Mouse (Mus musculus): ENCODE data around the gene Clip3.

Clip3 gene

DNA sequence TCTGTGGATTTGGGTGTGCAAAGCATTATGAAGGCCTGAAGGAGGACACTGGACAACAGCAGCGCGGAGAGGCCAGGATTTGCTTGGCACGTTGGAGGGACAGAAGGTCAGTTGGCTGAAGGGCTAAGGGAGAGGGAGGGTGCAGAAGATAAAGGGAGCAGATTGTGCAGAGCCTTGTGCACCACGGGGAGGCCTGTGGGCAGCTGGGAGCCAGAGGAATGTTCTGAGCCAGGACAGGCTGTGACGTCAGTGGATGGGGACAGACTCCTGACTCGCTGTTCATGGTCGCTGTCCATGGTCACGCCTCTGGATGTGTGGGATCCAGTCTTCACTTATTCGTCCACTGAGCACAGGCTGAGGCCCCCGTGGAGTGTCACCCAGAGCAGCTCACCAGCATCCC is 3.6 kb downstream of the Clip3 start:
- no peak for DNase-seq (ENCODE audit: extremely low spot score)

DNA sequence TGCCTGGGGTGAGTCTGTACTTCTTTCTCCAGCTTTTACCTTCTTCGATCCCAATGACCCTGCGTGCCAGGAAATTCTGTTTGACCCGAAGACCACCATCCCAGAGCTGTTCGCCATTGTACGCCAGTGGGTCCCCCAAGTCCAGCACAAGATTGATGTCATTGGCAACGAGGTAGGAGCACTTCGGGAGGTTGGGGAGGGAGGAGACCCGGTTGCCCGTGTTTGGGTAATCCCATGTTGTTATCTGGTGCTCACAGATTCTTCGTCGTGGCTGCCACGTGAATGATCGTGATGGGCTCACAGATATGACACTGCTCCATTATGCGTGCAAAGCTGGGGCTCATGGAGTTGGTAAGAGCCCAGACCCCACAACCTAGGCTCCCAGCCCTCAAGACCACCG is 5.3 kb downstream of the Clip3 start:
- no peak for DNase-seq (ENCODE audit: extremely low spot score)

DNA sequence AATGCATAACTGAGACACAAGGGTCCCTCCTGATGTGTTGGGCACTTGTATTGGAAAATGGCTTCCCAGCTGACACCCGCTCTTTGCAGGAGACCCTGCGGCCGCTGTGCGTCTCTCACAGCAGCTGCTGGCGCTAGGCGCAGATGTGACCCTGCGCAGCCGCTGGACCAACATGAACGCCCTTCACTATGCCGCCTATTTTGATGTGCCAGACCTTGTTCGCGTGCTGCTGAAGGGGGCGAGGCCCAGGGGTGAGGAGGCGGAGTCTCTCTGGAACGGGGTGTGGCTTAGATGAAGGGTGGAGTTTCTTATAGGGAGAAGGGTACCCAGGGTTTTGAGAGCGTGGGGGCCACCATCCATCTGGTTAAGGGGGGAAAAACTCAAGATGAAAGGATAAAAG is 5.7 kb downstream of the Clip3 start:
- DNase-seq (ENCODE audit: extremely low spot score), result no peak

DNA sequence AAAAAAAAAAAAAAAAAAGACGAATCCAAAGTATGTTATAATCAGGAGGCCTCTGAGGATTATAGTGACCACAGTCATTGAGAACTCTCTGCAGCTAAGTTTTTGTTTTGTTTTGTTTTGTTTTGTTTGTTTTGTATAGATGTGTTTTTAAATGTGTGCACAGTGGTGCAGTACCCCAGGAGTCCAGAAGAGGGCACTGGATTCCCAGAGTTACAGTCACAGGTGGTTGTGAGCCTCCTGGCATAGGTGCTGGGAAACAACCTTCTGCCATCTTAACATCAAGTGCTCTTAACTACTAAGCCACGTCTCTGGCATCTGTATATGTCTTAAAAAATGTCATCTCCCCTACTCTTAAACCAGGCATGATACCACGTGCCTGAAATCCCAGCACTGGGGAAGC is 9.4 kb downstream of the Clip3 start:
- DNase-seq (ENCODE audit: extremely low spot score), result no peak

DNA sequence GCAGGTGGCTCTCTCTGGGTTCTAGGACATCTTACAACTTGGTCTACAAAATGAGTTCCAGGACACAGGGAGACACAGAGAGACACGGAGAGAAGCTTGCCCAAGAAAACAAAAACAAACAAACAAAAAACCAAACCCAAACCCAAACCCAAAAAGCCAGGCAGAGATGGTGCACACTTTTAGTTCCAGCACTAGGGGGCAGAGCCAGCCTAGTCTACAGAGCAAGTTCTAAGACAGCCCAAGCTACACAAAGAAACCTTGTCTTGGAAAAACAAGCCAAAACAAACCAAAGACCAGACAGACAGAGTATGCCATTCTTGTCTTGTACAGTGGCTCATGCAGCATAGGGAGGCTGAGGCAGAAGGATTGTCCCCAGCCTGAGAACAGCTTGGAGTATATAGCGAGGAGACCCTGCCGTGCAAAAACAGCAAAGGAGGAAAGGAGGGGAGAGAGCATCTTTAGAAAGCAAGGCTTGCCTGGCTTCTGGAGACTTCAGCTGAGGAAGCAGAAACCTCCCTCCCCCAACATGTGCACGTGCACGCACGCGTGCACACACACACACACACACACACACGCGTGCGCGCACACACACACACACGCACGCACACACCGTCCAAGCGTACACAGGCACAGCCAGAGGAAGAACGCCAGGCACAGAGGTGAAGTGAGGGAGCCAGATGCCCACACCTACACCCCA is 14.7 kb downstream of the Clip3 start:
- no peak for DNase-seq (ENCODE audit: extremely low spot score)

DNA sequence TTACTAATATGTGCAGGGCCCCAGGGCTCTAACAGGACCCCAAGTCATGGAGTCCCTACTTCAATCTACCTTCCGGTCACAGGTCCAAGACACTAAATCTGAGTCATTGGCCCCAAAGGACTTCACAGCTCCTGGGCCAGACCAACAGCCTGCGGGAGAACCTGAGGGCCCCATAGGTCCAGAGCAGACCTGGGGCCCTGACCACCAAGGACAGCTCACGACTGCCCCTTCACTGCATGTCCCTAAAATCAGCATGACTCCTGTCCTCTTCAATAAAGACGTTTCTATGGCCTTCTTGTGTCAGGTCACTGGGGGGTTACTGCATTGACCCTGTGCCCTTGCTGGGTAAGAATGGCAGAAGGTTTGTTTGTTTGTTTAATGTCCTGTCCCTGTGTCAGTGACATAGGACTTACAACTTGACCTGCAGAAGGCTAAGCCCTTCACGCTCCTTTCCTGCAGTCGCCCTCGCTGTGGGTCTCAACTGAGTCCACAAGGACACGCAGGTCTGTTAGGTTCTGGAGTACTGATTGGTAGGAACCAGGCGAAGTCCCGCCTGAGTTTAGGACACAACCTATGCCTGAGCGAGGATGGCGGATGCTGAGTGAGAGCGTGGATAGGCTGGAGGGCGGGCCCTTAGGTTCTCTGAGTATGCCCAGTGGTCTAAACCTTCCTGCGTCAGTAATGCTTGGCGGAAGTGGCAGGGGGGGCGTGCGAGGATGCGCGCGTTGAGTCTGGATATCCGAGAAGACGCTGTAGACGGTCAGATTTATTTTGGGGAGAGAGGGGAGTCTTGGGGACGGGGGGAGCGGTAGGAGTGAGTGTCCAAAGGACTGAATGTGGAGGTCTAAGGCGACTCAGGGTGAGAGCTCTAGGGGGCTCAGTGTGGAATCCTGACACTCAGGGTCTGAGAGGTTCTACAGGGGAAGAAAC is 16.8 kb downstream of the Clip3 start, which contains the start of gene Alkbh6:
Gene Alkbh6, plus strand, starts transcription at position 642 of the 930 bp plus-strand sequence.
- DNase-seq (ENCODE audit: extremely low spot score), result peak; percentile 90

DNA sequence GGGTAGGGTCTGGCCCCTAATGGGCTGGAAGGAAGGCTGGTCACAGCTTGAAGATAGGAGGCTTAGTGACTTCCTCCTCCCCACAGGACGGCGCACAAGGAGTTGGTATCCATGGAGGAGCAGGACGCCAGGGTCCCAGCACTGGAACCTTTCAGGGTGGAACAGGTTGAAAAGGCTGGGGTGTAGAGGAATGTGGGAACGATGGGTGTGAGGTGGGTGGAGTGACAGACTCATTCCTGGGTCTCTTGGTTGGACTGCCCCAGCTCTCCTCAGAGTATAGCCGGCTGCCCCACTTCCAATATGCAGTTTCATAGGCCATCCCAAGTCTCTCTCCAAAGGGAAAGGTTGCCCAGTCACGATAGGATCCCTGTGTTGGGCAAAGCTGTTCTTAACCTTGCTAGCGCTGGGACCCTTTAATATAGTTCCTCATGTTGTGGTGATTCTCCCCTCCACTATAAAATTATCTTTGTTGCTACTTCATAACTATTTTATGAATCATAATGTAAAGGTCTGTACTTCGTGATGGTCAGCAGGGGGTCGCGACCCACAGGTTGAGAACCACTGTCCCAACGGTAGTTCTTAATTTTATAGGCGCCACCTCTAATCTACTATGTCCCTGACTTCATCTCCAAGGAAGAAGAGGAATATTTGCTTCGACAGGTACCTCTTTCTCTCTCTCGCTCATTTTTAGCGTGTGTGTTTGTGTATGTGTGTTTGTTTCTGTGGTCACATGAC is 18.0 kb downstream of the Clip3 start:
- DNase-seq (ENCODE audit: extremely low spot score), result no peak

DNA sequence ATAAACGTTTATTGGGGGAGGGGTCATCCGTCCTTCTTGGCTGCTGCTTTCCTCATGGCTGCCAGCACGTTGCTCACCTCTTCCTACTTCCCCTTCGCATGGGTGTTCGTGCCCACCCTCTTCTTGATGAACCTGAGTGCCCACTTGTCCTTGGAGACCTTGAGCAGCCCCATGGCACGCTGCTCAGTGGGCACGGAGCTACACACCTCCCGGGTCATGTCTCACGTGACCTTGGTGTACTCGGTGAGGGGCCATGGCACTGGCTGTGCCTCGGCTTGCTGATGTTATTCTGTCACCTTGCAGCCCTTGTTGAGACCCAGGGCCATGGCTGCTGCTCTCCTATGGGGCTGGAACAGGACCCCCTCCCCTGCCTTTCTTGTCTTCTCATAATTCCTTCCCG is 18.6 kb downstream of the Clip3 start:
- no peak for DNase-seq (ENCODE audit: extremely low spot score)

DNA sequence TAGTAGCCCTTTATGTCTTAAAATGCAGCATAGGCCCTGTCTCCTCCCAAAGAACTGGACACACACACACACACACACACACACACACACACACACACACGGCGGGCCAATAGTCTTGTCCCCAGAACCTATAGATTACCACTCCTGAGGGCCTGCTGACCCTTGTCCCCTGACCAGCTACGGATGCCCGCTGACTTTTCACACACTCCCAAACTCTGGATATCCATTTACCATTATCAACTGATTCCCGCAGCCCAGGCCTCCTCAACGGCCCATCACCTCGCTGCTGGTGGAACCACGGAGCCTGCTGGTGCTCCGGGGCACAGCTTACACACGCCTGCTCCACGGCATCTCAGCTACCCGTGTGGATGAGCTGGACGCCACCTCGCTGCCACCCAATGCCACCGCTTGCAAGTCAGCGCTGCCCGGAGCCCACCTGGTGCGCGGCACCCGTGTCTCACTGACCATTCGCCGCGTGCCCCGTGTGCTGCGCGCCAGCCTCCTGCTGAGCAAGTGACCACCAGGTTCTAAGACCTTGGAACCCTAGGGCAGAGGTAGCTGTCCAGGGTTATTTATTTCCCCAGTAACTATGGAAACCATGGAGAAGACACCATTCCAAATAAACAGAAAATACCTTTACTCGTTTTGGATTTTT is 22.3 kb downstream of the Clip3 start:
- no peak for DNase-seq (ENCODE audit: extremely low spot score)

DNA sequence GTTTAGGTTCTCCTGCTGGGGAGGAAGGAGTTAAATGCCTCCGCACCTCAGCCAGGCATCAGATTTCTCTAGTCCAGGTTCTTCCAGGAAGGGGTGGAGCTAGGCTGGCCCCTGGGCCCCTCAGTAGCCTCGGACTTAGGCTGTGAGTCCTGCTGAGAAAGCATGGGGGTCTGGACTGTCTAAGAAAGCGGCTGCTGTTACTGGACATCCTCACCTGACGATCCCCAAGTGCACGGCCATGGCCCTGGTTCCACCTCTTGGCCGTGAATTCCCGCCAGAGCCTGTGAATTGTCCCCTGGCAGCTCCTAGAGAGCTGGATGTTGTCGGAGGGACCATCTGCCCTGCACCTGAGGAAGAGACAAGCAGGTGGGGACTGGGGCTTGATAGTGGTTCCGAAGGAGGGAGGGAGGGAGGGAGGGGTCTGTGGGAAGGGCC is 23.2 kb downstream of the Clip3 start, which contains the start of gene Syne4:
Gene Syne4, plus strand, starts transcription at position 87 of the 435 bp plus-strand sequence.
- peak; percentile 57 for DNase-seq (ENCODE audit: extremely low spot score)

DNA sequence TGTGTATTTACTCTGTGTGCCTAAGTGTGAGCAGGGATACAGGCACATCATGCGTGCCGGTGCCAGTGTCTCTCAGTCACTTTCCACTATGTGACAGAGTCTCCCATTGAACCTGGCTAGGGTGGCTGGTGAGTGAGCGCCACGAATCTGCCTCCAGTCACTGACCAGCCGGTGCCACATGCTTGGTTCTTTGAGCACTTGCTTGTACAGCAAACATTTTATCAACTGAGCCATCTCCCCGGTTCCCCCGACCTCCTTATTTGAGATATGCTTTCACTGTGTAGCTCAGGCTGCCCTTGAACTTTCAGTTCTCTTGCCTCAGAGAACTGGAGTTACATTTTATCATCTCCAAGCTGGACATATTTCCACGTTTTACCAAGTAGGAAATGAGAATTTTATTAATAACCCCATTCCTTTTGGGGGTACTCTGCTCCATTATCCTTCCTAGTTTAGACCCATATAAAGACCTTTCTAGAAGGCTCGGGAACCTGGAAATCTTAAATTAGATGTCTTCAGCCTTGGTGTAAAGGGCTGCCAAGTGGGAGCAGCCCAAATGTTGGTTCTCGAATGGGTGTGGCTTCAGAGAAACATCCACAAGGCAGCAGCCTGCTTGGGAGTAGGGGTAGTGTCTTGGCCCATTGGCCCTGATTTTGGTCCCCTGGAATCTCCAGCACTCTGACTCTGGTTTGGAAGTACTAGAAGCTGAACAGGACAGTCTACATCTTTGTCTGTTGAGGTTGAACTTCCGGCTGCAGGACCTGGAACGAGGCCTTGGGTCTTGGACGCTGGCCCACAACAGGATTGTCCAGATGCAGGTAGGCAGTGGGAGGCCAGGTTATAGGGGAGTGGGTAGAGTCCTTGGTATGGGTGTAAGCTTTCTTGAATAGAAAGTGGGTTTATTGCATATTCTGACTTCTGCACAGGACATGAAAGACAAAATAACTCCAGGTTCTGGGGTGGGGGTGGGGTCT is 24.3 kb downstream of the Clip3 start:
- DNase-seq (ENCODE audit: extremely low spot score), result no peak

DNA sequence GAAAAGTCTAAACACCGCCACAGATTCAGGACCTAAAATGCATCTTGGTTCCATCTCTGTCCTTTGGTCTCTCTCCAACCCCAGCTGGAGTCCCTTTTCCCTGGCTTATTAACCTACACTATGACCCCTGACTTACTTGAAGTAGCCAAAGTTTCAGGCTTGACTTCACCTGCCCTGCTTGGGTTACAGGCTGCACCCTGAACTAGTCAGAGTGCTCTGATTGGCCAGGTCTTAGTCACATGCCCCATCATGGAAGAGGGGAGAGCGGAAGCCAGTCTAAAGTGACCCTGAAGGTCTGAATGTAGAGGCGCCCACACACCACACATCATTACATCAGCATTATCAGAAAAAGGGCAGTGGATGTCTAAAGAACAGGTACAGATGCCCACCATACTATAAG is 26.6 kb downstream of the Clip3 start:
- no peak for DNase-seq (ENCODE audit: extremely low spot score)

DNA sequence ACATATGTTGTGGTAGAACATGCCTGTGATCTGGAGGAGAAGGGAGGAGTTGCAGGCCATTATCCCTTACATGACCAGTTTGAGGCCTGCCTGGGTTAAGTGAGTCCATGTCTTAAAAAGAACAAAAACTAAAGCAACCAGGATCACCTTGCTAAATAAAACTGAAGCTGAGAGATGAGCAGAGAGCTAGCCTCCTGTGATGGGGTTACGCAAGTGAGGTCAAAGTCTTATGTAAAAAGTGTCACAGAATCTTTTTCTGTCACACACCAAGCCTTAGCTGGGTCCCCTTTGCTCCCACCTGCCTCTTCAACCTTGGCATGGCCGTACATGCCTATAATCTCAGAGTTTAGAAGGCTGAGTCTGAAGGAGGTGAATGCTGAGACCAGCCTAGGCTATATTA is 29.4 kb downstream of the Clip3 start:
- no peak for DNase-seq (ENCODE audit: extremely low spot score)

DNA sequence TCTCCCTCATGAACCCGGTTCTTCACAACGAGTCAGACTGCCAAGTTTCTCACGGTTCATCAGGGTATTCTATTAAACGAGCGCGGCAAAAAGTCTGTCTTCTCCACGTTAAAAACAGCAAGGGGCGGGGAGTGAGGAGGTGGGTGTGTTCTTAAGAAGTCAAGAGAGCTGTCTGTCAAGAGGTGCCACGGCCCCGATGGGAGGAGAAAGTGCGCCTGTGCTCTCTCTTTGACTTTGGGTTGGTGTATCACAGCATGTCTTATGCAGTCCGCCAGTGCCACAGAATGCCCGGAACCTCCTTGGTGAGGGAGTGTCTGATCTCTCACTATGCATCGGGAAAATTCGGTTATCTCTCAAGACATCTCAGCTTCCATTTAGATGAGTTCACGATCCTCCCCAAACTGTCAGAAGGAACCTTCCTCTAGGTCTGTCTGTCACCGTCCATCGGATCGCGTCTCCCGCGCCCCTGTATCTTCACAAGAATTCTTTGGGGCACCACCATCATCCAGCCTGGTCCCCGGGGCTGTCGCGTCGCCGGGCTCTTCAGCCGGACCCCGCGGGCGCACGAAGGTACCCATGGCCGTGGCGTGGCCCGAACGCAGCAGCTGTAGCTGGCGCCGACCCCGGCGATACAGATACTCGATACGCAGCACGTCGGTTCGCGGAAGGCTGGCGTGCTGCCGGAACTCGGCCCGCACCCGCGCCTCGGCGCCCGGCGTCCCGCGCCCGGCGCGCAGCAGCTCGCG is 30.2 kb downstream of the Clip3 start, which contains the start of gene E130208F15Rik:
Gene E130208F15Rik, plus strand, starts transcription at position 202 of the 746 bp plus-strand sequence.
- peak; percentile 62 for DNase-seq (ENCODE audit: extremely low spot score)

DNA sequence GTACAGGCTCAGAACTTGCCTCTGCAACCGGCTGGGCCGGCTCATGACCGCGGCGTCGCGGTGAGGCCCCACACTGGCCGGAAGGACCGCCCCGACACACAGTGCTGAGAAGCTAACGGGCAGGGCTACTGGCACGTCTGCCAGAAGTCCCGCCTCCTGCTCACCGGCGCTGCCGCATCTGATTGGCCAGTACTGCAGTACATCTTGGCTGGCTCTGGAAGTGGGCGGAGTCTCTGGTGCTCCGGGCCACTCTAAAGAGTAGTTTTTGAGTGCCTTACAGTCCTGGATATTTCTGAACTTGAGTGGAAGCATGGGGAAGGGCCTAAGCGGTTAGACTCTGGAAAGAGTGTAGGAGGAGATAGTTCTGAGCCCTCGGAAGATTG is 30.7 kb downstream of the Clip3 start:
- peak; percentile 94 for DNase-seq (ENCODE audit: extremely low spot score)

DNA sequence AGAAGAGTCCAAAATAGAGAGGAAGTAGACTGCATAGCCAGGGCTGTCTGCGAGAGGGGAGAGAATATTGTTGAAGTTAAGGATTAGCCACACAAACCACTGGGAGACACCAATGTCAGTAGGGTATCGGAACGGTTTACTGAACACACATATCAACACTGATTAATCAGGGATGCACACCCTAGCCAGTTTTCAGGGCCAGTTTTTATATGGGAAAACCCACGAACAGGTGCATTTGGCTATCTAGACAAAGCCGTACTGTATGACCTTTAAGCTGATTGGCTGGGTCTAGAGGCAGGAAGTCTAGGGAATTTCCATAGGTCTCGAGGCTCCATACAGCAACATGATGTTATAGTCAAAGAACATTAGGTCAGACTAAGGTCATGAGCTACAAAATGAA is 31.3 kb downstream of the Clip3 start:
- DNase-seq (ENCODE audit: extremely low spot score), result no peak

DNA sequence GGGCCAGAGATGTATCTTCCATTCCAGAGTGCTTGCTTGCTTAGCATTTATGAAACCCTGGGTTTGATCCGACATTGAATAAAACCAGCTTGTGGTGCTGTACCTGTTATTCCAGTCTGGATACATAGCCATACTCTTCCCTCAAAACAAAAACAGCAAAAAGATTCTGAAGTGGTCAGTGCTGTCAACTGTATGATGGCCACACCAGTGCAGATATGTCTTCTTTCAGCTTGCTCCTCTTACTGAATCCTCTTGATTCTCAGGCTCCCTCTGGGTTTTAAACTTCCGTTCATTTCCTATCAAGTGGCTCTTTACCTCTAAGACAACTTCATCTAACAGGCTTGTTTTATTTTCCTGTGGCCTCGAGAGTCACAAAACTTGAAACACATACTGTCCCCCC is 32.3 kb downstream of the Clip3 start, which contains the start of gene Sdhaf1:
Gene Sdhaf1, minus strand, starts transcription at position 101 of the 400 bp plus-strand sequence.
- DNase-seq (ENCODE audit: extremely low spot score), result no peak

DNA sequence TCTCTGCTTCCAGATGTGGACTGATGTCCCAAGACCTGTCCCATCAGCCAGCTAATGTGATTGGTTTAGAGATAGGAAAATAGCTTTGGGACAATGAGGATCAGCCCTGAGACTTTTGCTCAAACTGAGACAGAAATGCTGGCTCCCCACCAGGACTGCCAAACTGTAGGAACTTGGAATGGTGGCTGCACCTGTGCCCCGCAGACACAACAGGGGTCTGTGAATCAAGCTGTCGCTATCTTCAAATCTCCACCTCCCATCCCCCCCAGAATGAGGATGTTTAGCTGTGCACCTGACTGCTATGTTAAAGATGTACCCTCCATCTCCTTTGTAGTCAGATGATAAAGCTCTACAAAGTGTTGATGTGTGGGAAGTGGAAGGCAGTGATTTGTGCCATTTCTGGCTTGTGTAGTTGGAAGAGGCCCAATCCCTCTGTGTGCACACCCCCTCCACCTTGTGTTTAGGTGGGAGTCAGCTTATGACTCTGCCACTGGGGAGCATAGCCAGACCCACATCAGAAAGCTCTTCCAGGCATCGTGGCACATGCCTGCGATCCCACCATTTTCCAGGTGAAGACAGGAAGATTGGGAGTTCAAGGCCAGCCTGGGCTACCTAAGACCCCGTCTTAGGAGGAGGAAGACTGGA is 32.9 kb downstream of the Clip3 start:
- DNase-seq (ENCODE audit: extremely low spot score), result no peak

DNA sequence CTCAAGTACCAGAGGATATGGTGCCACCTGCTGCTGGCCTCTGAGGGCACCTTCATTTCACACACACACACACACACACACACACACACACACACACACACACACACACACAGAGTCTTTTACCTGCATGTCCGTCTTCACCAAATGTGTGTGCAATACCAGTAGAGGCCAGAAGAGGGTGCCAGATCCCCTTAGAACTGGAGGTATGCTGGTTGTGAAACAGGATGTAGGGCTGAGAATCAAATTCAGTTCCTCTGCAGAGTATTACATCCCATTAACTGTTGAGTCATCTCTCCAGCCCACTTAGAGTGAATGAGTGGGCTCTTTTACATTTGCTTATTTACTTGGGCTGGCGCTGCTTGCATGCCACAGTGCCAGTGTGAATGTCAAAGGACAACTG is 33.8 kb downstream of the Clip3 start:
- DNase-seq (ENCODE audit: extremely low spot score), result peak; percentile 62

Measured in embryo, embryonic 9.5 days (tissue).